Comparison of ENCODE assay signal across 8 mouse cellular contexts in genomic region chr8:126944781-126945691, GRCm38 (mm10). TPM values are rescaled to one million over a fixed set of nuclear protein-coding genes. Genes with fewer than 3 reads are reported as not detected.
DNase-seq lines count a peak whose midpoint lies in the region; ATAC-seq and TF ChIP-seq lines count a peak whose summit lies in the region.

No protein-coding gene starts in this region.

- TF ChIP-seq POLR2A in lung, adult 2 months (IDR thresholded peaks at IDR 0.05; ENCODE audit: borderline replicate concordance, extremely low read depth, low read depth, low read length) = no peak

- no peak for DNase-seq in lung, adult 2 months
- DNase-seq in lung, postnatal 36 days = no peak
- DNase-seq in induced T-regulatory cell, adult 2 months (ENCODE audit: low read depth) = peak; percentile 75
- DNase-seq in limb, embryonic 11.5 days (ENCODE audit: low spot score) = peak; percentile 70
- DNase-seq in midbrain, postnatal 0 days (ENCODE audit: low spot score) = peak; percentile 64

- no peaks in the 10 kb centered on the region for H3K9me3 ChIP-seq in limb, embryonic 11.5 days (ENCODE audit: control insufficient read depth, low read length)
- H3K9me3 ChIP-seq in midbrain, postnatal 0 days (ENCODE audit: low read length) = no peaks in the 10 kb centered on the region
- H3K9me3 ChIP-seq in stomach, embryonic 15.5 days = no peaks in the 10 kb centered on the region

- ATAC-seq in erythroid progenitor cell, adult 5-6 weeks (replicated peaks; ENCODE audit: low FRiP score, poor library complexity, severe bottlenecking) = peak; percentile 39
- peak; percentile 69 for ATAC-seq in limb, embryonic 11.5 days (ENCODE audit: insufficient number of reproducible peaks, low FRiP score, low TSS enrichment, low read depth)
- peak; percentile 82 for ATAC-seq in midbrain, postnatal 0 days (ENCODE audit: low FRiP score)
- peak; percentile 41; the same call in 1 of the 2 replicates for ATAC-seq in stomach, embryonic 15.5 days (ENCODE audit: insufficient read depth, low FRiP score, low read depth)

- no peaks in the 10 kb centered on the region for H3K36me3 ChIP-seq in limb, embryonic 11.5 days (ENCODE audit: control insufficient read depth, insufficient read depth, low read length)
- H3K36me3 ChIP-seq in midbrain, postnatal 0 days (ENCODE audit: insufficient read depth, low read length) = peaks cover 10% of the 10 kb centered on the region; the same call in 1 of the 2 replicates
- 0 out of 2 replicates have a peak, but pooled peaks cover 4% of the 10 kb centered on the region for H3K36me3 ChIP-seq in stomach, embryonic 15.5 days

- peaks cover 7% of the 10 kb centered on the region; the same call in 1 of the 2 replicates for H3K4me1 ChIP-seq in lung, adult 2 months (ENCODE audit: control insufficient read depth, insufficient read depth, low read length)
- H3K4me1 ChIP-seq in brown adipose tissue, adult 24 weeks (ENCODE audit: control insufficient read depth, insufficient read depth, insufficient read length, low read length) = peaks cover 9% of the 10 kb centered on the region
- peaks cover 6% of the 10 kb centered on the region for H3K4me1 ChIP-seq in limb, embryonic 11.5 days (ENCODE audit: control insufficient read depth, insufficient read depth, low read length)
- H3K4me1 ChIP-seq in midbrain, postnatal 0 days (ENCODE audit: insufficient read depth, low read length) = peaks cover 5% of the 10 kb centered on the region; the same call in 1 of the 2 replicates
- H3K4me1 ChIP-seq in stomach, embryonic 15.5 days = peaks cover 18% of the 10 kb centered on the region; the same call in 1 of the 2 replicates

- whole genome bisulfite sequencing in lung, adult 2 months = under 1% methylated on average over 46 of the region's 46 CpGs
- under 1% methylated on average over 46 of the region's 46 CpGs for WGBS in limb, embryonic 11.5 days
- under 1% methylated on average over 44 of the region's 46 CpGs for WGBS in midbrain, postnatal 0 days
- WGBS in stomach, embryonic 15.5 days = under 1% methylated on average over 46 of the region's 46 CpGs

- H3K4me2 ChIP-seq in limb, embryonic 11.5 days (ENCODE audit: low read depth, severe bottlenecking) = peak overlapping the region; percentile 85
- H3K4me2 ChIP-seq in midbrain, postnatal 0 days (ENCODE audit: low read depth, low read length, poor library complexity, severe bottlenecking) = peak overlapping the region; percentile 83
- peak overlapping the region; percentile 91 for H3K4me2 ChIP-seq in stomach, embryonic 15.5 days

- TF ChIP-seq CTCF in lung, adult 2 months (IDR thresholded peaks at IDR 0.05; ENCODE audit: insufficient read depth, low read length) = no peak
- no peak for TF ChIP-seq CTCF in midbrain, postnatal 0 days (IDR thresholded peaks at IDR 0.05)

- H3K9ac ChIP-seq in limb, embryonic 11.5 days (ENCODE audit: low read length) = peak overlapping the region; percentile 68
- H3K9ac ChIP-seq in midbrain, postnatal 0 days (replicated peaks; ENCODE audit: low read length, poor library complexity, severe bottlenecking) = peak overlapping the region; percentile 75
- H3K9ac ChIP-seq in stomach, embryonic 15.5 days = peak overlapping the region; percentile 89

- peak overlapping the region; percentile 44 for H3K27ac ChIP-seq in brown adipose tissue, adult 24 weeks (replicated peaks; ENCODE audit: low read depth, low read length)
- H3K27ac ChIP-seq in limb, embryonic 11.5 days (replicated peaks; ENCODE audit: low read depth, low read length) = peak overlapping the region; percentile 76; the same call in 1 of the 2 replicates
- H3K27ac ChIP-seq in midbrain, postnatal 0 days (ENCODE audit: low read depth, low read length) = peak overlapping the region; percentile 74
- peak overlapping the region; percentile 85 for H3K27ac ChIP-seq in stomach, embryonic 15.5 days

- no peaks in the 10 kb centered on the region for H3K27me3 ChIP-seq in limb, embryonic 11.5 days (ENCODE audit: control insufficient read depth, insufficient read depth, low read length)
- H3K27me3 ChIP-seq in midbrain, postnatal 0 days (ENCODE audit: insufficient read depth, low read length) = no peaks in the 10 kb centered on the region
- no peaks in the 10 kb centered on the region for H3K27me3 ChIP-seq in stomach, embryonic 15.5 days (replicated peaks)

- peak overlapping the region; percentile 79 for H3K4me3 ChIP-seq in lung, adult 2 months (replicated peaks; ENCODE audit: extremely low read depth, low read depth, low read length)
- peak overlapping the region; percentile 86 for H3K4me3 ChIP-seq in brown adipose tissue, adult 24 weeks (ENCODE audit: insufficient read depth, low read depth, low read length)
- H3K4me3 ChIP-seq in limb, embryonic 11.5 days (ENCODE audit: low read depth, low read length) = peak overlapping the region; percentile 69
- H3K4me3 ChIP-seq in midbrain, postnatal 0 days (ENCODE audit: low read depth, low read length) = peak overlapping the region; percentile 47
- peak overlapping the region; percentile 84 for H3K4me3 ChIP-seq in stomach, embryonic 15.5 days (replicated peaks)

RNA-seq across cellular contexts. Expression of gene Tomm20, which starts 0.6 kb away (rescaled TPM):
- polyA plus RNA-seq in lung, adult 2 months (2012; rRNA removed) = 184 and 369 TPM in 2 replicates
- 149 and 242 TPM in 2 replicates for polyA plus RNA-seq in brown adipose tissue, adult 24 weeks (2012; ENCODE audit: insufficient read depth, insufficient read length, missing spikeins)
- 16.3 and 40.4 TPM in 2 replicates for total RNA-seq in erythroid progenitor cell, adult 5-6 weeks (2015; ENCODE audit: low replicate concordance)
- total RNA-seq in erythroid progenitor cell, adult 5-6 weeks (2017; ENCODE audit: low replicate concordance) = 43.8 and 48.9 TPM in 2 replicates
- polyA plus RNA-seq in limb, embryonic 11.5 days (2014; fragmentation: Nextera tagmentation; extraction: Ambion mirVana) = 258 and 284 TPM in 2 replicates
- total RNA-seq in midbrain, postnatal 0 days (2014; rRNA removed) = 149 and 190 TPM in 2 replicates
- 236 TPM in 2 replicates for polyA plus RNA-seq in midbrain, postnatal 0 days (2015; fragmentation: Nextera tagmentation; extraction: Ambion mirVana)
- polyA plus RNA-seq in stomach, embryonic 15.5 days (2015; fragmentation: Nextera tagmentation; extraction: Ambion mirVana) = 226 and 231 TPM in 2 replicates

RNA-seq across cellular contexts. Expression of gene Rbm34, which starts 25.8 kb away (rescaled TPM):
- 2.1 and 2.4 TPM in 2 replicates for polyA plus RNA-seq in lung, adult 2 months (2012; rRNA removed)
- 7.5 and 13.1 TPM in 2 replicates for polyA plus RNA-seq in brown adipose tissue, adult 24 weeks (2012; ENCODE audit: insufficient read depth, insufficient read length, missing spikeins)
- total RNA-seq in erythroid progenitor cell, adult 5-6 weeks (2015; ENCODE audit: low replicate concordance) = 6.8 and 10.9 TPM in 2 replicates
- 8.7 and 10.8 TPM in 2 replicates for total RNA-seq in erythroid progenitor cell, adult 5-6 weeks (2017; ENCODE audit: low replicate concordance)
- 32.2 and 33.2 TPM in 2 replicates for polyA plus RNA-seq in limb, embryonic 11.5 days (2014; fragmentation: Nextera tagmentation; extraction: Ambion mirVana)
- total RNA-seq in midbrain, postnatal 0 days (2014; rRNA removed) = 16.2 and 22.1 TPM in 2 replicates
- 26.7 and 32.7 TPM in 2 replicates for polyA plus RNA-seq in midbrain, postnatal 0 days (2015; fragmentation: Nextera tagmentation; extraction: Ambion mirVana)
- 24.3 and 26.5 TPM in 2 replicates for polyA plus RNA-seq in stomach, embryonic 15.5 days (2015; fragmentation: Nextera tagmentation; extraction: Ambion mirVana)

Comparison
In these comparisons a context has a peak if more than half of its experiments do, and no peak if none do; other contexts are left out.
1. DNase-seq: peak in induced T-regulatory cell, adult 2 months (single experiment), limb, embryonic 11.5 days (single experiment) and midbrain, postnatal 0 days (single experiment); none in lung, adult 2 months (single experiment) and lung, postnatal 36 days (single experiment).
2. Peak in every context shown above with its lines, with median percentiles within 50 percentile points of each other: H3K4me3 ChIP-seq, H3K27ac ChIP-seq, ATAC-seq, H3K4me2 ChIP-seq and H3K9ac ChIP-seq.